Mouse (Mus musculus) liver, adult 2 months (tissue): ENCODE results near the gene Ddx19b. TPM values are rescaled to one million over a fixed set of nuclear protein-coding genes. Genes with fewer than 3 reads are reported as not detected.
"Not testable (repeated sequence)": the region's sequence is repeated elsewhere in the genome, so short reads cannot be mapped to it uniquely, and the experiment has no call there.

Source experiments
- DNase-seq: peaks from one replicate; pipeline ENCODE4 v3.0.0-alpha.2; 2011; ENCODE audit warnings: low read depth, low spot score; ENCODE audit errors: extremely low read depth
- H3K27ac ChIP-seq: fragments of 200-500 bp; replicated peaks from 2 replicates; pipeline ENCODE4 v1.5.1; 2012; ENCODE audit warnings: low read depth, mild to moderate bottlenecking, control low read depth, inconsistent platforms, low read length; ENCODE audit not compliant: insufficient read depth
- H3K27me3 ChIP-seq: fragments of 200-500 bp; 2 replicates; pipeline ENCODE4 v1.6.1; 2012; ENCODE audit warnings: mild to moderate bottlenecking, moderate library complexity, low read length, inconsistent platforms; ENCODE audit not compliant: control insufficient read depth, insufficient read depth
- H3K36me3 ChIP-seq: fragments of 200-500 bp; 2 replicates; pipeline ENCODE4 v1.6.1; 2012; ENCODE audit warnings: low read length, inconsistent platforms; ENCODE audit not compliant: control insufficient read depth, insufficient read depth
- H3K4me1 ChIP-seq: fragments of 200-500 bp; 2 replicates; pipeline ENCODE4 v1.6.1; 2011; ENCODE audit warnings: low read length; ENCODE audit not compliant: control insufficient read depth, insufficient read depth
- H3K4me3 ChIP-seq: fragments of 200-500 bp; 2 replicates; pipeline ENCODE4 v1.5.1; 2011; ENCODE audit warnings: low read depth, mild to moderate bottlenecking, control low read depth, low read length, moderate library complexity; ENCODE audit not compliant: insufficient read depth
- H3K79me2 ChIP-seq: fragments of 200-500 bp; 2 replicates; pipeline ENCODE4 v1.6.1; 2012; ENCODE audit warnings: inconsistent platforms, mild to moderate bottlenecking, low read length, moderate library complexity; ENCODE audit not compliant: control insufficient read depth, insufficient read depth
- H3K9ac ChIP-seq: fragments of 200-500 bp; 2 replicates; pipeline ENCODE4 v1.6.1; 2012; ENCODE audit warnings: low read depth, mild to moderate bottlenecking, control low read depth, inconsistent platforms, low read length
- CTCF ChIP-seq: fragments of 200-500 bp; IDR thresholded peaks from 2 replicates; pipeline ENCODE4 v1.5.1; 2011; ENCODE audit warnings: low read depth, low read length, control low read depth
- POLR2A ChIP-seq: fragments of 200-500 bp; IDR thresholded peaks from 2 replicates; pipeline ENCODE4 v1.6.1; 2011; ENCODE audit warnings: low read length, control low read depth; ENCODE audit not compliant: insufficient read depth; ENCODE audit errors: extremely low read depth
- WGBS: fragments of 180-500 bp; shearing (Covaris S2); methylation state at CpG from one replicate; pipeline ENCODE4 v1.1.7; 2018; 5-methylcytosine and 5-hydroxymethylcytosine counted together
- polyA plus RNA-seq: library from polyadenylated mRNA; depleted of rRNA; stranded (reverse); fragments of >200 nt; gene quantifications from 2 replicates; pipeline ENCODE4 v1.2.3, GENCODE M21; 2012
- total RNA-seq: library from RNA; depleted of rRNA; stranded (reverse); fragments of >200 nt; gene quantifications from 2 replicates; pipeline ENCODE4 v1.2.3, GENCODE M21; 2014

Ddx19b gene
- total and polyA plus RNA-seq, 2 experiments = 3.4 to 5.8 TPM

- 7% methylated on average over 37 of the region's 37 CpGs for WGBS
- Histone ChIP-seq H3K4me1 (peaks cover 13% of the 10 kb centered on the region), H3K27ac (peak overlapping the region; percentile 94), H3K4me3 (peak overlapping the region; percentile 83), H3K27me3 (no peaks in the 10 kb centered on the region), H3K79me2 (peaks cover 3% of the 10 kb centered on the region; the same call in 1 of the 2 replicates), H3K9ac (peak overlapping the region; percentile 85), H3K36me3 (peaks cover 11% of the 10 kb centered on the region)
- no peak for TF ChIP-seq CTCF
- TF ChIP-seq POLR2A = 0 out of 2 replicates have a peak, but pooled peaks have one; percentile 13
- DNase-seq = peak; percentile 99
Observed at GRCm38 (mm10) chr8:111033482-111034215, 2.1 kb upstream of the Ddx19b start.

GRCm38 (mm10) chr8:111032916-111033315 is 1.4 kb upstream of the Ddx19b start, which contains the start of gene Aars:
Aars (plus strand) TSS chr8:111033144.
- Histone ChIP-seq H3K27ac (peak within 1 kb of the TSS; percentile 94), H3K36me3 (peaks cover 5% of the 10 kb centered on the region), H3K4me3 (peak within 1 kb of the TSS; percentile 83), H3K79me2 (peaks cover 3% of the 10 kb centered on the region; the same call in 1 of the 2 replicates), H3K9ac (peak within 1 kb of the TSS; percentile 85), H3K4me1 (peaks cover 14% of the 10 kb centered on the region), H3K27me3 (no peaks in the 10 kb centered on the region)
- DNase-seq = peak; percentile 69
- TF ChIP-seq POLR2A = no peak
- TF ChIP-seq CTCF = no peak
- WGBS = 66% methylated on average over 7 of the region's 7 CpGs

GRCm38 (mm10) chr8:111030045-111030444 is 1.5 kb downstream of the Ddx19b start:
- H3K4me1 ChIP-seq = peaks cover 6% of the 10 kb centered on the region; the same call in 1 of the 2 replicates
- TF ChIP-seq POLR2A (no peak), CTCF (no peak)
- H3K9ac ChIP-seq = no peak overlapping the region
- H3K79me2 ChIP-seq = no peaks in the 10 kb centered on the region
- no peak overlapping the region for H3K27ac ChIP-seq
- H3K27me3 ChIP-seq = no peaks in the 10 kb centered on the region
- no peak overlapping the region for H3K4me3 ChIP-seq
- H3K36me3 ChIP-seq = no peaks in the 10 kb centered on the region
- no peak for DNase-seq
- 84% methylated on average over 6 of the region's 6 CpGs for WGBS

GRCm38 (mm10) chr8:111029589-111029988 is 2.0 kb downstream of the Ddx19b start:
- H3K9ac ChIP-seq = no peak overlapping the region
- H3K79me2 ChIP-seq = no peaks in the 10 kb centered on the region
- peaks cover 6% of the 10 kb centered on the region; the same call in 1 of the 2 replicates for H3K4me1 ChIP-seq
- H3K27me3 ChIP-seq = no peaks in the 10 kb centered on the region
- H3K4me3 ChIP-seq = no peak overlapping the region
- 54% methylated on average over 4 of the region's 4 CpGs for WGBS
- H3K36me3 ChIP-seq = no peaks in the 10 kb centered on the region
- no peak overlapping the region for H3K27ac ChIP-seq
- no peak for TF ChIP-seq CTCF
- TF ChIP-seq POLR2A = no peak
- no peak for DNase-seq

- Histone ChIP-seq H3K27me3 (no peaks in the 10 kb centered on the region), H3K27ac (peak overlapping the region; percentile 85), H3K9ac (peak overlapping the region; percentile 83), H3K4me1 (peaks cover 2% of the 10 kb centered on the region; the same call in 1 of the 2 replicates), H3K79me2 (no peaks in the 10 kb centered on the region), H3K4me3 (peak overlapping the region; percentile 61), H3K36me3 (no peaks in the 10 kb centered on the region)
- DNase-seq = peak; percentile 87
- TF ChIP-seq POLR2A (0 out of 2 replicates have a peak, but pooled peaks have one; percentile 37), CTCF (no peak)
- 0% methylated on average over 31 of the region's 31 CpGs for WGBS
Observed at GRCm38 (mm10) chr8:111027391-111027937, 4.1 kb downstream of the Ddx19b start.

GRCm38 (mm10) chr8:111026609-111027008 is 4.9 kb downstream of the Ddx19b start:
- H3K9ac ChIP-seq, H3K36me3 ChIP-seq, H3K27me3 ChIP-seq, H3K27ac ChIP-seq, H3K4me1 ChIP-seq, H3K79me2 ChIP-seq, DNase-seq, H3K4me3 ChIP-seq: not testable (repeated sequence)
- 75% methylated on average over 2 of the region's 2 CpGs for WGBS

- not testable (repeated sequence) for H3K27me3 ChIP-seq, DNase-seq, H3K27ac ChIP-seq, H3K9ac ChIP-seq, H3K79me2 ChIP-seq, H3K4me3 ChIP-seq, H3K4me1 ChIP-seq
- WGBS = 91% methylated on average over 8 of the region's 10 CpGs
- peaks cover 34% of the 10 kb centered on the region for H3K36me3 ChIP-seq
Observed at GRCm38 (mm10) chr8:111010230-111010991, 21.1 kb downstream of the Ddx19b start.
